ENCODE assay signal across 12 mouse cellular contexts in the genomic region with DNA sequence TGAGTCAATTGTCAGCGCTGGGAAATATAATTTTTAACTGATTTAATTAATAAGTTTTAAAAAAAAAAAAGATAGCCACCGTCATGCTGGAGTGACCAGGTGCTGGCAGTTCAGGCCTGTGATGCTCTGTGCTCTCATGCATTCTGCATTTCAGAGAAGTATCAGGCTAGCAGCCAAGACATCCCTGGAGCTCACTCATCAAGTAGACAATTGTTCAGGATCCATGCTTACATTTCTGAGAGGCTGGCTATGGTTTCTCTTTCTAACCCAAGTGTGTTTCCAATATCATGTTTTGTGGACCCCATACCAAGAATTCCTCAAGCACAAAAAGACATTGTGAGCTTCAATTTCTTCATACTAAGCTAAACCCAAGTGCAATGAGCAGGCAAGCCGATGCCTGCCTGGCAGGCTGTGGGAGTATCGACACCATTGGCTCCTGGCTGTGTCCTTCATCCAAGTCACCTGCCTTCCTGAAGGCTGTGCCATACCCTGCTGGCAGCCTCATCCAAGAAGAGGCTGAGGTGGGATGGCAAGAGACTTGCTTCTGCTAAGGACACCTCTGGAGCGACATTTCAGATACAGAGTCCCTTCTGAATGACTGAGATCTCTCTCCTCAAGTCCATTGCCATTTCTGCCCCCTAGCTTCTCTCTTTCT.
"Had no signal": no experiment of that assay in that cellular context is flagged by ENCODE, and none has a peak within 500 bp of the region (broad histone marks: within the 10 kb centered on the region; RNA-seq: fewer than 3 reads in every experiment).

No protein-coding gene starts in this region.

- H3K27ac ChIP-seq: kidney, postnatal 0 days; limb, embryonic 15.5 days; liver, embryonic 12.5 days; midbrain, embryonic 10.5 days; midbrain, embryonic 15.5 days; neural tube, embryonic 13.5 days had no signal

- DNase-seq: lung, embryonic 14.5 days; lung, postnatal 10 days; lung, postnatal 4 days; right cerebral cortex, adult 18-20 months; right cerebral cortex, postnatal 25 days; thymus, postnatal 4 days had no signal

- H3K4me3 ChIP-seq: limb, embryonic 15.5 days; liver, embryonic 12.5 days; midbrain, embryonic 10.5 days; midbrain, embryonic 15.5 days; neural tube, embryonic 13.5 days had no signal
